Mouse (Mus musculus) mouse embryonic stem cell (cell line): ENCODE results near the gene Fam76b.

Source experiments
- in situ Hi-C, 2 experiments: fragments of 300-500 bp; cut with MboI; formaldehyde crosslinking; loops; 1 replicate in 1 of 2; 3 replicates in 1 of 2; pipeline ENCODE4 v1.14.3; 2019 to 2020; ENCODE audit warnings: low sequenced_read_pairs in 2 of 2, low pct_unique_long_range_greater_than_20kb in 1 of 2, mixed read lengths in 1 of 2; ENCODE audit not compliant: unreplicated experiment in 1 of 2

Gene Fam76b

DNA sequence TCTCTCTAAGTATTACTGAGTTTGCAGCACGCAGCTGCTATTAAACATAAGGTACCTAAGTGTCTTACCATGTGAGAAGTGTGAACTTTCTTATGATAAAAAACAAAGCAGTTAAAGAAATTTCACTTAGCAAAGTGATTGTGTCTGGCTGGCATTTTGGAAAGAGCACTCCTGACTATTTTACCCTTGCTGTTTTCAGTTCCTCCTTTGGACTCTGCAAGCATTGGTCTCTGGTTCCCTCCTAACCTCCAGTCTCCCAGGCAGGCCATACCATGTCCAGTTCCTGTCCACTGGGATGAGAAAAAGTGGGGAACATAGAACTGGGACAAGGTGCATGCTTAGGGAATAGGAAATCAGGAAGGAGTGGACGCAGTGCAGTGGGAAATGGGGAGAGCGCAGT lies 74.5 kb downstream of the Fam76b start:
- in situ Hi-C loops: no loop called here

DNA sequence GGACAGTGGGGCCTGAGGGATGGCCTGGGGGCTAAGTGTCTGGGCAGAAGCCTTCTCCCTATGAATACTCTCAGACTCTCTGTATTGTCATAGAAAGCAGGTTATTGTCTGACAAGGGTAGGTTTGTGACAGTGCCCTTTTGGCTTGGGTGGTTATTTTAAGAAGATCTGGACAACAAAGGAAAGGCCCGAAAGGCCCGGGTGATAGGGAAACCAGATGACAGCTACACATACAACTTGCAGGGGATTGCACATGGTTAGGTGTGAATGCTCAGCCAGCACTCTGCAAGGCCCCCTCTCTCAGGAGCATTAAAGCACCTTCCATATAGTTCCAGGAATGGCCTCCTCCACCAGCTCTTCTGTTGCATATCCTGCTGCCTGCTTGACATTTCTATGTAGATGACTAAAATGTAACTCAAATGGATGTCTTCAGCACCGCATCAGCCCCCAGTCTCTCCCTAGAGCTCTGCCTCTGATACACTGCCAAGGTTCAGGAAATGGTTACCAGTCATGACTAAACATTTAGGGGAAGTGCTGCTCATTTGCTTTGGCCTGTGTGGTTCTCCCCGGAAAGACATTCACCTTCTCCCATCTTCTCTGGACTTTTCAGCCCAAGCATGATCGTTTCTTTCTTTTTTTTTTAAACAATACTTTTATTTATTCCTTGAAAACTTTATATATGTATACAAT lies 76.7 kb downstream of the Fam76b start:
- in situ Hi-C loops: no loop called here
